Mouse (Mus musculus) embryonic facial prominence, embryonic 14.5 days (tissue): ENCODE measurements around the gene Agpat1. TPM values are rescaled to one million over a fixed set of nuclear protein-coding genes. Genes with fewer than 3 reads are reported as not detected.

Source experiments
- ATAC-seq: fragments of 200-750 bp; cut with Nextera tagmentation; 2 replicates; pipeline ENCODE4 v1.8.0; 2017; ENCODE audit warnings: low read depth, moderate number of reproducible peaks, moderate TSS enrichment
- DNase-seq: peaks from one replicate; pipeline ENCODE4 v3.0.0-alpha.2; 2015; ENCODE audit warnings: low spot score
- H3K27ac ChIP-seq: fragments of 300-500 bp; sonication (generic); replicated peaks from 2 replicates; pipeline ENCODE4 v1.5.1; 2014; ENCODE audit warnings: low read depth, mild to moderate bottlenecking, low read length, moderate library complexity
- H3K27me3 ChIP-seq: fragments of 300-500 bp; sonication (generic); replicated peaks from 2 replicates; pipeline ENCODE4 v1.6.1; 2014; ENCODE audit warnings: low read length; ENCODE audit not compliant: control insufficient read depth, insufficient read depth
- H3K36me3 ChIP-seq: fragments of 300-500 bp; sonication (generic); 2 replicates; pipeline ENCODE4 v1.6.1; 2014; ENCODE audit warnings: low read length, mixed read lengths; ENCODE audit not compliant: control insufficient read depth, insufficient read depth
- H3K4me1 ChIP-seq: fragments of 300-500 bp; sonication (generic); 2 replicates; pipeline ENCODE4 v1.6.1; 2014; ENCODE audit warnings: antibody characterized with exemption, low read length; ENCODE audit not compliant: control insufficient read depth, insufficient read depth
- H3K4me2 ChIP-seq: fragments of 300-500 bp; sonication (generic); 2 replicates; pipeline ENCODE4 v1.6.1; 2014; ENCODE audit warnings: low read depth, mild to moderate bottlenecking, low read length, moderate library complexity, mixed read lengths
- H3K4me3 ChIP-seq: fragments of 300-500 bp; sonication (generic); 2 replicates; pipeline ENCODE4 v1.5.1; 2014; ENCODE audit warnings: low read depth, mild to moderate bottlenecking, low read length
- H3K9ac ChIP-seq: fragments of 300-500 bp; sonication (generic); 2 replicates; pipeline ENCODE4 v1.6.1; 2014; ENCODE audit warnings: low read depth, mild to moderate bottlenecking, low read length, moderate library complexity, mixed read lengths
- H3K9me3 ChIP-seq: fragments of 300-500 bp; sonication (generic); 2 replicates; pipeline ENCODE4 v1.6.1; 2016; ENCODE audit warnings: low read length; ENCODE audit not compliant: control insufficient read depth
- WGBS: fragments of 180-500 bp; shearing (Covaris S2); extraction: QIAGEN DNeasy Blood & Tissue Kit; methylation state at CpG from one replicate; pipeline ENCODE4 v1.1.7; 2014; 5-methylcytosine and 5-hydroxymethylcytosine counted together
- polyA plus RNA-seq: library from polyadenylated mRNA; unstranded; fragments of >200 nt; fragmentation: Nextera tagmentation; extraction: Ambion mirVana; gene quantifications from 2 replicates; pipeline ENCODE4 v1.2.1, GENCODE M21; 2014

Gene Agpat1
- polyA plus RNA-seq, 1 experiment from 2014 or later: 54.8 TPM

GRCm38 (mm10) chr17:34653746-34654285 is 49.8 kb downstream of the Agpat1 start:
- H3K27me3 ChIP-seq: no peaks in the 10 kb centered on the region
- no peak overlapping the region for H3K4me2 ChIP-seq
- no peak overlapping the region for H3K4me3 ChIP-seq
- no peak for DNase-seq
- H3K9ac ChIP-seq: no peak overlapping the region
- ATAC-seq: no peak
- H3K27ac ChIP-seq: no peak overlapping the region
- H3K9me3 ChIP-seq: no peaks in the 10 kb centered on the region
- peaks cover 7% of the 10 kb centered on the region for H3K4me1 ChIP-seq
- peaks cover 42% of the 10 kb centered on the region for H3K36me3 ChIP-seq
- WGBS: 63% methylated on average over 9 of the region's 9 CpGs

- Histone ChIP-seq H3K36me3 (peaks cover 37% of the 10 kb centered on the region), H3K4me3 (no peak overlapping the region), H3K4me1 (peaks cover 7% of the 10 kb centered on the region), H3K9me3 (no peaks in the 10 kb centered on the region), H3K9ac (no peak overlapping the region), H3K27ac (no peak overlapping the region), H3K27me3 (0 out of 2 replicates have a peak, but pooled peaks cover 5% of the 10 kb centered on the region), H3K4me2 (no peak overlapping the region)
- no peak for ATAC-seq
- WGBS: 86% methylated on average over 13 of the region's 13 CpGs
- DNase-seq: no peak
Observed at GRCm38 (mm10) chr17:34654392-34654791, 50.3 kb downstream of the Agpat1 start.

- Histone ChIP-seq H3K4me1 (peaks cover 7% of the 10 kb centered on the region), H3K9ac (no peak overlapping the region), H3K4me3 (no peak overlapping the region), H3K27ac (no peak overlapping the region; the same call in 1 of the 2 replicates), H3K36me3 (peaks cover 34% of the 10 kb centered on the region), H3K9me3 (no peaks in the 10 kb centered on the region), H3K27me3 (0 out of 2 replicates have a peak, but pooled peaks cover 10% of the 10 kb centered on the region), H3K4me2 (no peak overlapping the region)
- DNase-seq: no peak
- ATAC-seq: no peak
- 79% methylated on average over 7 of the region's 7 CpGs for WGBS
Observed at GRCm38 (mm10) chr17:34655160-34655559, 51.1 kb downstream of the Agpat1 start.

- Histone ChIP-seq H3K36me3 (peaks cover 30% of the 10 kb centered on the region), H3K9me3 (no peaks in the 10 kb centered on the region), H3K4me1 (peaks cover 7% of the 10 kb centered on the region), H3K4me2 (no peak overlapping the region), H3K4me3 (no peak overlapping the region), H3K9ac (no peak overlapping the region), H3K27ac (peak overlapping the region; percentile 58; the same call in 1 of the 2 replicates), H3K27me3 (0 out of 2 replicates have a peak, but pooled peaks cover 14% of the 10 kb centered on the region)
- ATAC-seq: peak; percentile 56
- 30% methylated on average over 3 of the region's 4 CpGs for WGBS
- peak; percentile 71 for DNase-seq
Observed at GRCm38 (mm10) chr17:34655581-34655991, 51.5 kb downstream of the Agpat1 start.

GRCm38 (mm10) chr17:34656666-34657065 is 52.6 kb downstream of the Agpat1 start:
- no peak; the same call in 1 of the 2 replicates for ATAC-seq
- WGBS: 42% methylated on average over 8 of the region's 8 CpGs
- DNase-seq: no peak
- Histone ChIP-seq H3K4me1 (peaks cover 17% of the 10 kb centered on the region), H3K36me3 (peaks cover 19% of the 10 kb centered on the region), H3K9ac (no peak overlapping the region; the same call in 1 of the 2 replicates), H3K27me3 (peaks cover 18% of the 10 kb centered on the region; the same call in 1 of the 2 replicates), H3K27ac (peak overlapping the region; percentile 44), H3K9me3 (no peaks in the 10 kb centered on the region), H3K4me3 (no peak overlapping the region), H3K4me2 (no peak overlapping the region)

GRCm38 (mm10) chr17:34657271-34657670 is 53.2 kb downstream of the Agpat1 start:
- Histone ChIP-seq H3K36me3 (peaks cover 13% of the 10 kb centered on the region), H3K9ac (no peak overlapping the region), H3K9me3 (no peaks in the 10 kb centered on the region), H3K4me2 (no peak overlapping the region), H3K4me3 (no peak overlapping the region), H3K27me3 (peaks cover 18% of the 10 kb centered on the region; the same call in 1 of the 2 replicates), H3K27ac (no peak overlapping the region), H3K4me1 (peaks cover 17% of the 10 kb centered on the region)
- no peak for ATAC-seq
- WGBS: 46% methylated on average over 2 of the region's 2 CpGs
- no peak for DNase-seq

- ATAC-seq (no peak), DNase-seq (no peak)
- H3K27me3 ChIP-seq: peaks cover 18% of the 10 kb centered on the region; the same call in 1 of the 2 replicates
- H3K36me3 ChIP-seq: peaks cover 6% of the 10 kb centered on the region
- H3K9ac ChIP-seq: no peak overlapping the region
- no peak overlapping the region for H3K27ac ChIP-seq
- 74% methylated on average over 2 of the region's 2 CpGs for WGBS
- no peaks in the 10 kb centered on the region for H3K9me3 ChIP-seq
- H3K4me2 ChIP-seq: no peak overlapping the region
- peaks cover 17% of the 10 kb centered on the region for H3K4me1 ChIP-seq
- no peak overlapping the region for H3K4me3 ChIP-seq
Observed at GRCm38 (mm10) chr17:34658145-34658544, 54.1 kb downstream of the Agpat1 start.

- H3K27me3 ChIP-seq: peaks cover 21% of the 10 kb centered on the region; the same call in 1 of the 2 replicates
- peaks cover 4% of the 10 kb centered on the region; the same call in 1 of the 2 replicates for H3K36me3 ChIP-seq
- no peak for ATAC-seq
- no peak overlapping the region for H3K4me2 ChIP-seq
- WGBS: 71% methylated on average over 3 of the region's 3 CpGs
- no peak overlapping the region for H3K27ac ChIP-seq
- H3K9me3 ChIP-seq: no peaks in the 10 kb centered on the region
- H3K9ac ChIP-seq: no peak overlapping the region
- no peak for DNase-seq
- peaks cover 17% of the 10 kb centered on the region for H3K4me1 ChIP-seq
- H3K4me3 ChIP-seq: no peak overlapping the region
Observed at GRCm38 (mm10) chr17:34658591-34658990, 54.5 kb downstream of the Agpat1 start.
